Mouse (Mus musculus): Measurements from ENCODE around the gene Il27ra.

The Il27ra gene

DNA sequence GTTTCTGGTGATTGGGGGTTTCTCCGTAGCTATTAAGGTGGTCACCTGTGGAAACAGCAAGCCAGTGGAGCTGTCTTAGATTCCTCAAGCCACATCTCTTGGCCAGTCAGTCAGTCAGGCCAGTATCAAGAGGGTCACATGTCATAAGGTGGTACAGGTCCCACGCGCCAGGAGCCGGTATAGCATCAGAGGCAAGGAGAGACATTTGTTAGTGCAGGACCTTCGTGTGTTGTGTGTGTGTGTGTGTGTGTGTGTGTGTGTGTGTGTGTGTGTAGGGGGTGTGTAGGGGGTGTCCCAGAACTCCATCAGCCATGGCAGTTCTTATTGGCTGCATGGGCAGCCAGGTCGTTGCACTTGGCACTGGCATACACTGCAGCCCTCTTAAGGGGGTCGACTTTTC is 25.5 kb upstream of the Il27ra start:
- in situ Hi-C loops (cut with MboI; ENCODE audit: low pct_unique_long_range_greater_than_20kb in 1 of 2, low sequenced_read_pairs in 2 of 2, unreplicated experiment in 1 of 2) = no loop called here

DNA sequence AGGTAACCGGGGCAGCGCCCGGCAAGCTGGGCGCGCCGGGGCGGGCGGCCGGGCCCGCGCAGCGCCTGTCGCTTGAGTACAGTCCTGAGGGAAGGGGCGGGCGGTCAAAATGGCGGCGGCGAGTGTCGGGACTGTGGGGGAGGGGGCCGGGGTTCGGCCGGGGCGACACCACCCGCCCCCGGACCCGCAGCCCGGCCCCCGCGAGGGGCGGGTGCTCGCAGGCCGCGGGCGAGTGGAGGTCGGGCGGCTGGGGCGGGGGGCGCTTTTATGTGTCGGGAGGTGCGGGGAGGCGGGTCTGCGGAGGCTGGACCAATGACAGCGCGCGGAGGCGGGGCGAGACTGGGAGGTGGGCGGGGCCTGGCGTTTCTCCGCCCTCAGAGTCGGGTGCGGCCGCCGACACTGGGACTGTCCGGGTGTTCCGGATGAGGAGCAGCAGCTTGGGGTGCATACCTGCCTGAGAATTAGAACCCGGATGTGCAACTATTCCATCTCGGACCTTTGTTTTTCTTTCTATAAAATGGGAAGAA is 24.7 kb upstream of the Il27ra start:
- in situ Hi-C loops (cut with MboI; ENCODE audit: low pct_unique_long_range_greater_than_20kb in 1 of 2, low sequenced_read_pairs in 2 of 2, unreplicated experiment in 1 of 2) = no loop called here

DNA sequence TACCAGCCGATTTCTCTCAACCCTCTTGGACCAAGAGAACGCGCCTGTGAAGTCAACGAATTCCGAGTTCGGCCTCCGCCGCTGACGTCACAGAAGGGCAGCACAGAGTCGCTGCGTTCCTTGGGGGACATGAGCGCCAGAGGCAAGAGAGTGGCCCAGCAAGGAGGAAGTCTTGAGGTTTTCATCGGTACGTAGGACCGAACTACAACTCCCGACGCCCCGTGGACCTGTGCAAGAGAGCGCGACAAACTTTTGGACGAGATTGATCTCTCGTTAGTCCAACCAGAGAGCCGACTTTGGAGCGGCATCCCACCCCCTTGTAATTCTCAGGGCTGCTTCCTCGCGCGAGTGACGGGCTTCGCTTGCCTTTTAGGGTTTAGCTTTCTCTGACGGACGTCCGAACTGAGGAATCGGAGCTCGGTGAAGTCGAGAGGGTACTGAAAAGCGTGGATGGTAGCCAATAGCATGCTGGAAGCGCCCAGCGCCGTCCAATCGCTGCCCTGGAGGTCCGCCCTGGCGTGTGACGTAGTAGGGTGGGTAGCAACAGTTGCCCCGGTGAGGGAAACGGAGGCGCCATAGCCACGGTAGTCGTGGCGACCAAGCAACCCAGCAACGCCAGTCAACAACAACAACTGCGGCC is 24.0 kb upstream of the Il27ra start, which contains the start of gene Rfx1:
Gene Rfx1 (plus strand): TSS at position 544 of the 640 bp plus-strand sequence.
- in situ Hi-C loops (cut with MboI; ENCODE audit: low pct_unique_long_range_greater_than_20kb in 1 of 2, low sequenced_read_pairs in 2 of 2, unreplicated experiment in 1 of 2) = no loop called here

DNA sequence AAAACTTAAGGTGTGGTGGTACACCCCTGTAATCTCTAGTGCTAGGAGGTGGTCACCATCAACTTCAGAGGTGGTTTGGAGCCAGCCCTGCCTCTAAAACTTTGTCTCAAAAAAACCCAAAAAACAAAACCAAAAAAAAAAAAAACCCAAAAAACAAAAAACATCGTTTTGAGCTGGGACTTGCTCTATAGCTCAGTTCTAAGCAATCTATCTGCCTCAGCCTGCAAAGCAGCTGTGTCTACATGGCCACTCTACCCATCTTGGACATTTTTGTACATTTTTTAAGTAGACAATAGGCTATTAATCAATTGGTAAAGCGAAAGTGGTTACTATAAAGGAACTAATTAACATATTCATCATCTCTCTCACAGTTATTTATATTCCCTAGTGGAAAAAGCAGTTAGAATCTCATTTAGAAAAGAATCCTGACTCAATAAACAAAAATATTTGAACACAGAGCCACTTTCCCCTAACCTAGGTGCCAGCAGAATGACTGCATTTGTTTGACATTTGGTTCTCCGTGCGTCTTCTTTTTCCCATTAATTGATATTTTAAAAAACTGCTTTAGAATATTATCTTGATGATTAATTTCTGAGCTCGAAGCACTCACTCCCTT is 23.2 kb upstream of the Il27ra start:
- in situ Hi-C loops (cut with MboI; ENCODE audit: low pct_unique_long_range_greater_than_20kb in 1 of 2, low sequenced_read_pairs in 2 of 2, unreplicated experiment in 1 of 2) = no loop called here

DNA sequence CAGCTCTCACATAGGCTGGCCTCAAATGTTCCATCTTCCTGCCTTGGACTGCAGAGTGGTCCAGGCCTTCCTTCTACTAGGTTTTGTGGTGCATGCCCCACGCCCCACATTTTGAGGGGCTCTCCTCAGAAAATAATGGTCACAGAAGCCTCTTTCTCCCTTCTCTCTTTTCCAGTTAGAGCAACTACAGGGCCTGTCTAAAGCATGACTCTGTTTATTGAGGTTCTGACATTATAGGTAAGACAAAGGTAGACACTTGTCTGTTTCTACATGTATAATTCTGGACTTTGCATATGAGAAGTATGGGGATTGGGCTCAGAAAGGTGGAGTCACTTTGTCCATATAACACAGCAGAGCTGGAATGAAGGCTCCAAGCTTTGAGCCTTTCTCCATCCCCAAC is 22.6 kb upstream of the Il27ra start, which contains the start of gene Gm10643:
Gene Gm10643 (minus strand): TSS at position 101 of the 400 bp plus-strand sequence.
- in situ Hi-C loops (cut with MboI; ENCODE audit: low pct_unique_long_range_greater_than_20kb in 1 of 2, low sequenced_read_pairs in 2 of 2, unreplicated experiment in 1 of 2) = no loop called here

DNA sequence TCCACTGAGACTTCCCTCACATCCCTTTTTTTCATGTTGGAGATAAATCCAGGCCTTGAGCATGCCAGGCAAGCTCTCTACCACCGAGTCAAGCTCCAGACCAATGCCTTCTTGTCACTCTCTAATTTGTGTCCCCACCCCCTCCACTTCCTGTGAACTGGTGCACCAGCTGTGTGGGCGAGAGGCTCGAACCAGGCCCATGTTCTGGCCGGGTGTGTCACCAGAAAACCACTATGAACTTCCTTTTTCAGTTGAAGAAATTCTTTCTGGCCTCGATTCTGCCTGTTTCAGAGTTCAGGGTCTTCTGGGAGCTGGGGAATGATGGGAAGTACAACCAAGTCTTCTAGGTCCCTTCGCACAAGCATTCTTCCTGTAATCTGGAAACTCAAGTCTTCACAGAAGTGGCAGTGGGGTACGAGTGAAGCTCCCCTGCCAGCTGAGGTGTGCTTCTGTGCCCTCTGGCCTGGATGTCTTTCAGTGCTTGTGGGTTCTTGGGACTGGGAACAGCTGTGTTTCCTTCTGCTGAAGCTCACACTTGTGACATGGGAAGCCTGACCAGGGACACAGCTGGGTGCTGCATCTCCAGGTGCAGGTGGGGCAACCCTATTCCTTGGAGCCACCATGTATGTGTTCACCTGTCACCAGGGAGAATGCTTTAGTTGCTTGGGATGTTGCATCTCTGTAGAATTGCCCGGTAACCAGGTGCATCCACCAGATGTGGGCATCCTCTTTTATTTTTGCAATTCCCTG is 21.6 kb upstream of the Il27ra start:
- in situ Hi-C loops (cut with MboI; ENCODE audit: low pct_unique_long_range_greater_than_20kb in 1 of 2, low sequenced_read_pairs in 2 of 2, unreplicated experiment in 1 of 2) = no loop called here

DNA sequence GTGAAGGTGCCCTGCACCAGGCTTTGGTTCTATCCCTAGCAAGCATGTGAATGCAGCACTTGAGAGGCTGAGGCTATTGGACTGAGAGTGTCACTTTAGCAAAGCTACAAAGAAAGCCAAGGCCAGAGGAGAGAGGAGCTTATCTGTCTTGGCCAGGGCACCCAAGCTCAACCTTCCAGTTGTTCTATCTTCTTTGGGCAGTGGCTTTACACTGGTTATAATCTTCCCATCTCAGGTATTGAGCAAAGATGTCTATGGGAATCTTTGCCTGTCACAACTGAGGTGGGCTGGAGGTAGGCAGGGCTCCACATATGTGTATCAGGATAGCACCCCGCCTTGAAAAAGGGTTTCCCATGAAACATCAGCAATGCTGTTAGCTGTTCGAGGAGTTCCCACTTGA is 17.9 kb upstream of the Il27ra start:
- in situ Hi-C loops (cut with MboI; ENCODE audit: low pct_unique_long_range_greater_than_20kb in 1 of 2, low sequenced_read_pairs in 2 of 2, unreplicated experiment in 1 of 2) = no loop called here

DNA sequence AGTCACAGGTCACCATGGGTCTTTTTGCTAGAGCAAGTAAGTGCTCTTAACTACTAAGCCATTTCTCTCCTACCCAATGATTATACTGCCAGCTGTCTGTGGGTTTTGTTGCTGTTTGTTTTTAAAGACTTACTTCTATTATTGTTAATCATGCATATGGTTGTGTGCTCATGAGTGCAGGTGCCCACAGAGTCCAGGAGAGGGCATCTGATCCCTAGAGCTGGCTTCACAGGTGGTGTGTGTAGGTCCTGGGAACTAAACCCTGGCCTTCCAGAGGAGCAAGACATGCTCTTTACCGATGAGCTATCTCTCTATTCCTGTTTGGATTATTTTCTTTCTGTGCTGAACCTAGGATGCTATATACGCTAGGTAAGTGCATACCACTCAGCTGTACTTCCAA is 16.8 kb upstream of the Il27ra start:
- in situ Hi-C loops (cut with MboI; ENCODE audit: low pct_unique_long_range_greater_than_20kb in 1 of 2, low sequenced_read_pairs in 2 of 2, unreplicated experiment in 1 of 2) = no loop called here

DNA sequence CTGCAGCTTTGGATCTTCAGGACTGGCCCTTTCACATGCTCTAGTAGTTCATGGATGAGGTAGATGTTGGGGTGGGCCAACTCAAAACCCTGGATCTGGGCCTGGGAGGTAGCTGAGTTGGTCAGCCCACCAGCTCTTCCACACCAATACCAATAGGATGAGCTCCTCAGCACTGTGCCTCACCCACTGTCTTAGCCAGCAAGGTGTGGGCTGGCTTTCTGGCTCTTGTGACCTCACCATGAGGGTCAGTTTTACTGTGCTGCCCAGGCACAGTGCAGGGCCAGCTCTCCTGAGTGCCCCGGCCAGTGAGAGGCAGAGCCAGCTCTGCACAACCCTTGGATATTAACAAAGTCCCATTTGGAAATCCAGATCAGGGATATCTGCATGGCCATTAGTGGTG is 15.4 kb upstream of the Il27ra start:
- in situ Hi-C loops (cut with MboI; ENCODE audit: low pct_unique_long_range_greater_than_20kb in 1 of 2, low sequenced_read_pairs in 2 of 2, unreplicated experiment in 1 of 2) = no loop called here

DNA sequence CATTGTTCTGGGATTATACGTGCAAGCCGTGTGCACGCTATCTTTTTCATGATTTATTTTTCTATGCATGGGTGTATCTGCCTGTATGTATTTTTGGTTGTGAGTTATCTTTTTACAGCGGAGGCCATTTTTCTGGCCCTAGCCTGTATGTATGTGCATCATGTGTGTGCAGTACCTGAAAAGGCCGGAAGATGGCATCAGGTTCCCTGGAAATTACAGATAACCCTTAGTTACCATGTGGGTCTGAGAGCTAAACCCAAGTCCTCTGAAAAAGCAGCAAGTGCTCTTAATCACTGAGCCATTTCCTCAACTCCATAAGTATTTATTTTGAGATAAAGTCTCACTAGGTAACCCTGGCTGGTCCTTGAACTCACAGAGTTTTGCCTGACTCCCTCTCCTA is 10.8 kb upstream of the Il27ra start:
- in situ Hi-C loops (cut with MboI; ENCODE audit: low pct_unique_long_range_greater_than_20kb in 1 of 2, low sequenced_read_pairs in 2 of 2, unreplicated experiment in 1 of 2) = no loop called here

DNA sequence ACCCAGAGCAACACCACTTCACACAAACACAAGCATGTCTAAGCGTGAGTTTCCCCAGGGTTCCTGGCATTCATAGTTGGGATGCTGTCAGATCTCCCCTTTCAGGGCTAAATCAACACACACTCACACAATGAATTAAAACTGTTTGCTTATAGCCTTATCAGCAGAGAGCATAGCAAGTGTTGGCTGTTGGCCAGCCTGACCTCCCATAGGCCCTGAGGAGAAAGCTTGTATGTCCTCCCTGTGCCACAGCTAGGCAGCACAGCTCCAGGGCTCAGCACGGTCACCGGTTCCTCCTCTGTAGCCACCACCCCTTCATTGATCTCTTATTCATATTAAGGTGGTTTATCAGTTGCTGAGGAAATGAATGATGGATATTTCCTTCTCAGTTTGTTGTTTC is 10.4 kb upstream of the Il27ra start:
- in situ Hi-C loops (cut with MboI; ENCODE audit: low pct_unique_long_range_greater_than_20kb in 1 of 2, low sequenced_read_pairs in 2 of 2, unreplicated experiment in 1 of 2) = no loop called here

DNA sequence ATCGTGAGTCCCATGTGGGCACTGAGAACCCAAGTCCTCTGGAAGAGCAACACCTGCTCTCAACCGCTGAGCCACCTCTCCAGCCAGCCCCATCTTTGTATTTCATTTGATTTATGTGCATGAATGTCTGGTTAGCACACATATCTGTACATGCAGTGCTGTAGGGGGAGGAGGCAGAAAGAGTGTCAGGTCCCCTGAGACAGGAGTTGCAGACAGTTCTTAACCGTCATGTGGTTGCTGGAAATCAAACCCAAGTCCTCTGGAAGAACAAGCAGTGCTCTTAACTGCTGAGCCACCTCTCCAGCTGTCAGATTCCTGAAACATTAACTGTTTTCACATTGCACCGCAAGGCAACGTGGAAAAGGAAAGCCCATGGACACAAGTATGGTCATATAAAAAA is 5.8 kb upstream of the Il27ra start:
- in situ Hi-C loops (cut with MboI; ENCODE audit: low pct_unique_long_range_greater_than_20kb in 1 of 2, low sequenced_read_pairs in 2 of 2, unreplicated experiment in 1 of 2) = no loop called here

DNA sequence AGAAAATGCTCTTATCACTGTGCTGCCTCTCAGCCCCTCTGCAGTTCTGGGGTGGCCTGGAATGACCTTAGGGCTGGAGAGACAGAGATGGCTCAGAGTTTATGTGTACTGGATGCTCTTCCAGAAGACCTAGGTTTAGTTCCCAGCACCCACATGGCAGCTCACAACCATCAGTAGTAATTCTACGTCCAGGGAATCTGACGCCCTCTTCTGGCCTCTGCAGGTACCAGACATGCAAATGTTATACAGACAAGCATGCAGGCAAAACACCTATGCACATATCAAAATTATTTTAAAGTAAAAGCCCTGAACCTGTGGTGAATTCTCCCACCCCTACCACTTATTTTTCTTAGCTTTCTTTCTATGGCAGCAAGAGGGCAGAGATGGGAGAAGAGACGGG is 4.1 kb upstream of the Il27ra start:
- in situ Hi-C loops (cut with MboI; ENCODE audit: low pct_unique_long_range_greater_than_20kb in 1 of 2, low sequenced_read_pairs in 2 of 2, unreplicated experiment in 1 of 2) = no loop called here

DNA sequence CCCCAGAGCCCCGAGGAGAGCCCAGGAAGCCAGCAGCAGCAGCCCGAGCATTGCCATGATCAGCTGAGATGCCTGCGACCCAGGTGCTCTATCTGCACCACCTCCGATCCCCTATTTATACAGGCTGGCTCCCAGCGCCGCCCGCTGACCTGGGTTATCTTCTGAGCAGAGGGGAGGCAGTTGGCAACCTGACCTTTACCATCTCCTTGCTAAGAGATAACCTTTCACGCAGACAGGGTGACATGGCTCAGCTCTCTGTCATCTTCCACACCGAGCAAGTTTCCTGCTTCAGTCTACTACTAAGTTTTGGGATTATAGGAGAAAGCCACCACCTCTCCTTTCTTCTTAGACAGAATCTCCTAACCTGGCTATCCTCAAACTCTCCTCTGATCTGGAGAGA is 2.5 kb upstream of the Il27ra start, which contains the start of gene Rln3:
Gene Rln3 (minus strand): TSS at position 101 of the 400 bp plus-strand sequence.
- in situ Hi-C loops (cut with MboI; ENCODE audit: low pct_unique_long_range_greater_than_20kb in 1 of 2, low sequenced_read_pairs in 2 of 2, unreplicated experiment in 1 of 2) = no loop called here

DNA sequence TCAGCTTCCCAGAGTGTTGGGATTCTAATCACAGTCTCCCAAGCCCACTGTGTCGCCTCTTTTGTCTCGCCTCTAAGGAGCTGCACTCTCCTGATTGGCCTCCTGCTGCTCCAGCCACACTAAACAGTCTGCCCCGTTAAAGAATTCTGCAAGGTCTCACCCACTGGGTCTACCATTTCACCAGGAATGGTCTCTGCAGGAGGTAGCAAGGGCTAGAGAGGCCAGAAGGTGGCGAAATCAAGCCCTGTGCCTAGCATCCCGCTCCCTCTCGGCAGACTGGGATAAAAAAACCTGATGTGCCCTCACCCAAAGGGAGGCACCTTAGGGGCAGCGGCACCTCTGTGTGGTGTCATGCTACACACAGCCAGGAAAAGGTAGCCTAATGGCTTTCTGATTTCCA is 1.7 kb upstream of the Il27ra start:
- in situ Hi-C loops (cut with MboI; ENCODE audit: low pct_unique_long_range_greater_than_20kb in 1 of 2, low sequenced_read_pairs in 2 of 2, unreplicated experiment in 1 of 2) = no loop called here

DNA sequence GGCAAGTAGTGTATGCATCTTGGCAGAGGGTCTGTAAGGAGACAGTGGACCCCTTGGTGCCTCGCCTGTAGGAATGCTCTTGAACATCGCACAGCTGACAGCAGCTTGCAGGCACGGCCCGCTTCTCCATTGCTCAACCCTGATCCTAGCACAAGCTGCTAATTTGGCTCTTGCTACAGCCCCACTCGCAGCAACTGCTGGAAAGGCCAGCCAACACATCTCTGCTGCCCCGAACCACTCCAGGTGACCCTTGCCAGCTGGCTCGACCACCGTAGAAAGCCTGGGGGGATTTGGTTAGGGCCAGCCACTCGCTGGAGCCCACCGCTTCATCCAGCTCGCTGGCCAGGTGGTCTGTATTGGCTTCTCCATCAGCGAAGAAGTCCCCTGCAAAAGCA is 556 bp upstream of the Il27ra start:
- in situ Hi-C loops (cut with MboI; ENCODE audit: low pct_unique_long_range_greater_than_20kb in 1 of 2, low sequenced_read_pairs in 2 of 2, unreplicated experiment in 1 of 2) = no loop called here

DNA sequence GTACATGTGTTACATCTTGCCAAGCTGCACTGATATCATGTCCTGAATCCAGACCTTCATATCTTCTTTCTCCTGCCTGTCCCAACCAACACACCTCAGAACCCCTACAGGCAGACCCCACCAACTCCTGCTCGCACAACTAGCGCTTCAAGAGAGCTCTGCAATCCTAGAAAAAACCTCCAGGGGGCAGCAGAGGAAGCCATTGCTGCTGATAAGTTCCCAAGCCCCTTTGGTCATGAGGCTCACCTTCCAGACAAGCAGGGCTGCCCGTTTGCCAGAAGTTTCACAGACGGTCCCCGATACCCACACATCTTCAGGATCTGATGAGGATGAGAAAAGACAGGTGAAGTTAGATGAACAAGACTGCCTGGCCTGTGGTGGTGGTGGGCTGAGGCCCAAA is 3.3 kb downstream of the Il27ra start:
- in situ Hi-C loops (cut with MboI; ENCODE audit: low pct_unique_long_range_greater_than_20kb in 1 of 2, low sequenced_read_pairs in 2 of 2, unreplicated experiment in 1 of 2) = no loop called here

DNA sequence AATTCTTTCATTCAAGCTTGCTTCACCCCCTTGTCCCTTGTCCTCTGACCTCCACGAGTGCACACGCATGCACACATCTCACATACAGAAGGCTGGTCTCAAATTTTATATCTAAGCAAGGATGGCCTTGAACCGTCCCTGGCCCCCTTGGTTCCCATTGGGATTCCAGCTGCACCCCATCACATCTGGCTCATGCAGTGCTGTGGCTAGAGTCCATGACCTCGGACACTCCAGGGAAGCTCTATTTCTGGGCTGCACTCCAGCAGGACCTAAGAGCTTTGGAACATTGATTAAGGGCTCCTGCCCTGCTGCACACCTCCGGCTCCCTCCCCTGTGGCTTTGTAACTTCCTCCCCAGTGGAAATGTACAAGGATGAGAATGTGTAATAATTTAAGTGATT is 4.4 kb downstream of the Il27ra start:
- in situ Hi-C loops (cut with MboI; ENCODE audit: low pct_unique_long_range_greater_than_20kb in 1 of 2, low sequenced_read_pairs in 2 of 2, unreplicated experiment in 1 of 2) = no loop called here

DNA sequence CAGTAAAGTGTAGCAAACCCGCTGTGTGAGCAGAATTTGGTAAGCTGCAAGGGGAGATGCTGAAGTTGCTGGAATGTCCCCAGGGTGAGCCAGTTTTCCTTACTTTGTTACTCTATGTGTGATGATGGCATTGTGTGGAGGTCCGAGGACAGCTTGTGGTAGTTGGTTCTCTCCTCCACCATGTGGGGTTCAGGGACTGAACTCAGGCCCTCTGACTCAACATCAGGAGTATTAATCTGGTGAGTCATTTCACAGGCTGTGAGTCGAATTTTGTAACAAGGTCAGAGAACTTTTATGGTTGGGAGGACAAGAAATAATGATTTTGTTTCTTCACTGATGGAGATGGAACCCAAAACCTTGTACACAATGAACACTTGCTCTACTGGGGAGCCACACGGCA is 9.6 kb downstream of the Il27ra start:
- in situ Hi-C loops (cut with MboI; ENCODE audit: low pct_unique_long_range_greater_than_20kb in 1 of 2, low sequenced_read_pairs in 2 of 2, unreplicated experiment in 1 of 2) = no loop called here

DNA sequence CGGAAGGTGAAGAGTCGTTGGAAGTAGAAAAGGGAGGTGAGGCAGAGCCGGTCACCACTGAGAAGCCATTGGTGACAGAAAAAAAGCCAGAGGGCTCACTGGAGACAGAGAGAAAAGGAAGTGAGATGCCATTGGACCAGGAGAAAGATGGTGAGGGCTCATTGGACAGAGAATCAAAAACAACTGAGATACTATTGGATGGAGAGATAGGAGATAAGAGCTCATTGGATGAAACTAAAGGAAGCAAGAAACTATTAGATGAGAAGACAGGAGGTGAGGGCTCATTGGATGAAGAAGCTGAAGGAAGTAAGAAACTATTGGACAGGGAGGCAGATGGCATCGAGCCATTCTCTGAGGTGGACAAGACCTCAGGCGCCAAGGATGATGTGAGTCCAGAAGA is 13.1 kb downstream of the Il27ra start:
- in situ Hi-C loops (cut with MboI; ENCODE audit: low pct_unique_long_range_greater_than_20kb in 1 of 2, low sequenced_read_pairs in 2 of 2, unreplicated experiment in 1 of 2) = no loop called here
